Mouse (Mus musculus) common myeloid progenitor, adult 5-6 weeks (primary cell): ENCODE results near the gene Gpr137. TPM values are rescaled to one million over a fixed set of nuclear protein-coding genes. Genes with fewer than 3 reads are reported as not detected.

Experiments used
- ATAC-seq: replicated peaks from 2 replicates; pipeline ENCODE4 v1.8.0; 2016; ENCODE audit warnings: low read depth, mild to moderate bottlenecking, moderate TSS enrichment, inconsistent platforms; ENCODE audit not compliant: poor library complexity, severe bottlenecking
- total RNA-seq: library from RNA; stranded (forward); fragments of 200-1000, 187-1606 nt; gene quantifications from 2 replicates; pipeline ENCODE4 v1.2.3, GENCODE M21; 2017

Gene Gpr137
- total RNA-seq, 1 experiment from 2014 or later: 13.1 TPM

DNA sequence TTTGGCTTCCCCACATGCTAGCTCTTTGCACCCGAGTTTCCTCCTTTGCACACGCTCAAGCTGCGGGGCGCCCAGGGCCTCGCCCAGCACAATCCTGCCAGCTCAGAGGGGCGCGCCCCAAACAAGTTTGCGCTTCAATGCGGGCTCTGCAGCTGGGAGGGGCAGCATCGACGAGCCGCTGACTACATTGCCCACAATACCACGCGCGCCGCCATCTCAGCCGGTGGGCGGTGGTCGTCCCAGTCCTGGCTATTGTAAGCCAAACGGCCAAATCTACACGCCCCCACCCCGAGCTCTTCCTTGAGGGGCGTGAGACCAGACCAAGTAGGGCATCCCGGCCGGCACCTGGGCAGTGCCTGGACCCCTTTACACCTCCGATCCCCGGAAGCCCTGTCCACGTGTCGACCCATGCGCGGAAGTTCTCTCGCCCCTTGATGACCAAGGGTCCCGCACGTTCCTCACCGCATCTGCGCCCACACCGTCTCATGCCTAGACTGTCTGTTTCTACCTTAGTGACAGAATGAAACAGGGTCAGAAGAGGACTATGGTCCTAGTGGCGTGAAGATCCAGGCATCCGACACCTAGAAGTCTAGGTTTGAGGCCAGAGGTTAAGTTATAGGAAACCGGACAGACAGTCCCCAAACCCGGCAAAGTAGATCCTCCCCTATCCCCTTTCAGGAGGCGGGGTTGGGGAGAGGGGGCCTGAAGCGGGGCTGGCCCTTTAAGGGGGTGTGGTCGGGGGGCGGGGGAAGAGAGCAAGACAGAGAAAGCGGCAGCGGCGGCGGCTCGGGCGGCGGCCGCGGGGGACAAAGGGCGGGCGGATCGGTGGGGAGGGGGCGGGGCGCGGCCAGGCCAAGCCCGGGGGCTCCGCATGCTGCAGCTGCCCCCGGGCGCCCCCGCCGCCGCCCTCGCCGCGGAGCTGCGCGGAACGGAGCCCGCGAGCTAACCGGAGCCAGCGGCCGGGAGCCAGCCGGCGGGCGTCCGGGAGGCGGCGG is 32.2 kb upstream of the Gpr137 start, which contains the start of gene Ppp1r14b:
Gene Ppp1r14b (plus strand): TSS at position 758 of the 995 bp plus-strand sequence.
- ATAC-seq: peak; percentile 69

- no peak for ATAC-seq
Observed at GRCm38 (mm10) chr19:6973581-6974190, 31.4 kb upstream of the Gpr137 start.

- ATAC-seq: no peak
Observed at GRCm38 (mm10) chr19:6972247-6972917, 30.1 kb upstream of the Gpr137 start.

DNA sequence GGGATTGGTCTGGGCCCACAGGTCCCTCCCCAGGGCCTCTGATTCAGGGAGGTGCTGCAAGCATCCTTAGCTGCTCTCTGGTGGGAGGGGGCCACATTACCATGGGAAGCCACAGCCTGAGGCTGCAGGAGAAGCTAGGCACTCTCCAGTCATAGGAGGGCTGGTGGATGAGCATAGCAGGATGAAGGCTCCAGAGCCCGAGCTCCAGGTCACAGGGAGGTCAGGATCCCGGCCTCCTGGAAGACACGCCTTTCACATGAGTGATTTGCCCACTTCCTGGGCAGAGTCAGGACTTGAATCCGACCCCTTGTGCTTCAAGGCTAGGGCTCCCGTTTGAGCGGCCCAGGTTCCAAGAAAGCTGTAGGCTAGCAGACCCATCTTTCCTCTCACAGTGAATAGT is 29.4 kb upstream of the Gpr137 start:
- no peak for ATAC-seq

GRCm38 (mm10) chr19:6970460-6971085 is 28.3 kb upstream of the Gpr137 start:
- ATAC-seq: no peak

- ATAC-seq: peak; percentile 40; the same call in 1 of the 2 replicates
Observed at GRCm38 (mm10) chr19:6969665-6970381, 27.5 kb upstream of the Gpr137 start.

GRCm38 (mm10) chr19:6969291-6969664 is 27.0 kb upstream of the Gpr137 start:
- ATAC-seq: no peak

- no peak for ATAC-seq
Observed at GRCm38 (mm10) chr19:6968491-6969271, 26.4 kb upstream of the Gpr137 start.

DNA sequence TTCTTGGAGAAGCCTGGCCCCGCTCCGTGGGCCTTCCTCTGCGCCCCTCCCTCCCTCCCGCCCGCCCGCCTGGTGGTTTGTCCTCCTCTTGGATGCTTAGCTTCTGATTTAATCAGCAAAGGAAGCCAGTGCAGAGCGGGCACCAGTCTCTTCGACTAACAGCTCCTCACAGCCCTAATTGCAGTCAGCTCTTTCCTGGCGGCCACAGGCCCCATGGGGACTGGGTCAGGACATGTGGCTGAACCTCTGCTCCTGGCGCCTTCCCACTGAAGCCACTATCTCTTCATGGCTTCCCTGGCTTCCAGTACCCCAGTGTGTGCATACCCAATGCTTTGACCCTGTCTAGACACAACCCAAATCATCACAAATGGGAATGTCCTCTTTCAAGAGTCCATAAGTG is 14.2 kb upstream of the Gpr137 start:
- no peak for ATAC-seq

- no peak for ATAC-seq
Observed at GRCm38 (mm10) chr19:6955424-6955823, 13.1 kb upstream of the Gpr137 start.

GRCm38 (mm10) chr19:6954046-6954445 is 11.8 kb upstream of the Gpr137 start:
- no peak for ATAC-seq

DNA sequence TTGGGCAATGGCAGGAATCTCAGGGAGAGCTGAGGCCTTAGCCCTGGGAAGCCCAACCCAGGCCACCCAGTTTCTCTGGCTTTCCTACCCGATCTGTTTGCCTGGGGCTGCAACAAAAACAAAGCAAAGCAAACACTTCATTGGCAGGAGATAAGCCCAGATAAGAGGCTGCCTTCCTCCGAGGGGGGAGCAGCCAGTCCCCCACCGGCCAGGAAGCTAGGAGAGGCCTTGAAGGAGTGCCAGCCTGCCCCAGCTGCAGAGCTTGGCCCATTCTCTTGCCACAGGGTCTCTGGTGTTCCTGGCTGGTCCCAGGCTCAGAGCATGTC is 10.4 kb upstream of the Gpr137 start:
- ATAC-seq: no peak

GRCm38 (mm10) chr19:6951994-6952711 is 9.9 kb upstream of the Gpr137 start:
- peak; percentile 24 for ATAC-seq

DNA sequence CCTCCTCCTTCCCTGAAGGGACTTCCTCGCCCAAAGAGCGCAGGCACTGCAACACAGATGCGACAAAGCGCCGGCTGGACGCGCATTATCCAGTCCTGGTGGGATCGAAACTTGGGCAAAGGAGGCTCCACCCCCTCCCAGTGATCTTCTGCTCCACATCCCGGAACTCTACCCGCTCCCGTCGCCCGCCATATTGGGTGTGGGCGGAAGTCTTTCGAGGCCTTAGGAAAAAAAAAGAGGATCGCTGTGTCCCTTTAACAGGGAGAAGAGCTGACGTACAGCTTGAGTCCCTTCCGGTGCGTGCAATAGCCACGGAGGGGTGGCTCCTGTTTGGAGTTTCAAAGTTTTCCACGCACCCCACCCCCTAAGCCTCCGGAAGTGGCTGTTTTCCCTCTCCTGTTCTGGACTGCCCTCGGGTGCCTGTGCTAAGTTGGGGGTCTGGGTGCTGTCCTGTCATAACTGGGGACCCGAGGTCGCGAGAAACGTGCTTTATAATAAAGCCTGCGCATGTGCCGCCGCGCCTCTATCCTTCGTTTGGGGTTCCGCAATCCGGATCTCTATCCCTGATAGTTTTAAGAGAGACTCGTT is 9.2 kb upstream of the Gpr137 start:
- peak; percentile 81 for ATAC-seq

GRCm38 (mm10) chr19:6950613-6951153 is 8.4 kb upstream of the Gpr137 start:
- ATAC-seq: 0 out of 2 replicates have a peak, but pooled peaks have one; percentile 14

DNA sequence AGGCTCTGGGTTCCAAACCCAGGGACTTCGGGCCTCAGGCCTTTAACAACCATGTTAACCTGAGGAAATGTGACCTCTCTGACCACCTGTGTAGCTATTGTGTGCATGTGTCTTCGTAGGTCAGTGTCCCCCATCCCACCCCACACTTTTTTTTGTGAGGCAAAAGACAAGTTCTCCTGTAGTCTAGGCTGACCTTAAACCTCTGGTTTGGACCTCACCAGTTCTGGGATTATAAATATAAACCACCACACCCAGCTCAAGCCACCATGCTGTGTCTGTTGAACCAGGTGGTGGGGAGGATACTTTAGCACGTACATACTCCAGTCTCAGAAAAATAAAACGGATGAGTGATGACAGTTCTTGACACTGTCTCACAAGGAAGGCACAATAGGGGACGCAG is 7.7 kb upstream of the Gpr137 start:
- no peak for ATAC-seq

GRCm38 (mm10) chr19:6949532-6949931 is 7.3 kb upstream of the Gpr137 start:
- ATAC-seq: no peak

GRCm38 (mm10) chr19:6948186-6948585 is 5.9 kb upstream of the Gpr137 start:
- ATAC-seq: no peak
